In the genomic region with DNA sequence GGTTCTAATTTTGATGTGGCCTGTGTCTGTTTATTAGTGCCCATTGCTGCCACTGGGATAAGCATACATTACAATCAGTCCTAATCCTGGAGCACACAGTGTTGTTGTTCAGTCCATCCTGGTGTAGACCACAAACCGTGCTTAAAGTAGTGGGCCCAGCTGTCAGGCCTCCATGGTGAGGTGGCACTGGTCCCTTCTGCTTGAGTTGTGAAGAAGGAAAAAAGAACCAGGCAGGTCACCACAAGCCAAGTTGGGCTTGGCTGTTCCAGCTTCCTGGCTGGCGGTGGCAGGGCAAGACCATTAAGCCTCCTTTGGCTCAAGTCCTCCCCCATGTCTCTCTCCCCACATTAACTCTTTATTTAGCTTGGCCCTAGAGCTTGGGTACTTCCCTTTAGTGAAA, we compare ENCODE assay signal across 30 mouse cellular contexts.
DNase-seq lines count a peak whose midpoint lies in the region; ATAC-seq and TF ChIP-seq lines count a peak whose summit lies in the region.
"Had no signal": no experiment of that assay in that cellular context is flagged by ENCODE, and none has a peak within 500 bp of the region (broad histone marks: within the 10 kb centered on the region; RNA-seq: fewer than 3 reads in every experiment).

No protein-coding gene starts in this region.

- H3K9me3 ChIP-seq in lung, postnatal 0 days (ENCODE audit: low read length): no peaks in the 10 kb centered on the region
- H3K9me3 ChIP-seq in kidney, embryonic 16.5 days (ENCODE audit: low read length): no peaks in the 10 kb centered on the region
- H3K9me3 ChIP-seq: forebrain, embryonic 13.5 days; kidney, embryonic 15.5 days; liver, embryonic 13.5 days; midbrain, embryonic 13.5 days; neural tube, embryonic 15.5 days had no signal

- H3K4me2 ChIP-seq in lung, postnatal 0 days (replicated peaks; ENCODE audit: low read depth, low read length): no peak overlapping the region
- H3K4me2 ChIP-seq in kidney, embryonic 16.5 days (replicated peaks; ENCODE audit: low read depth, low read length): no peak overlapping the region
- H3K4me2 ChIP-seq: forebrain, embryonic 13.5 days; kidney, embryonic 15.5 days; liver, embryonic 13.5 days; midbrain, embryonic 13.5 days; neural tube, embryonic 15.5 days had no signal

- H3K4me1 ChIP-seq in lung, postnatal 0 days (ENCODE audit: insufficient read depth, low read depth, low read length): no peaks in the 10 kb centered on the region
- H3K4me1 ChIP-seq in kidney, embryonic 16.5 days (ENCODE audit: insufficient read depth, low read length): peaks cover 6% of the 10 kb centered on the region; the same call in 1 of the 2 replicates
- H3K4me1 ChIP-seq: liver, embryonic 13.5 days; neural tube, embryonic 15.5 days had no signal

- H3K27ac ChIP-seq in lung, postnatal 0 days (ENCODE audit: low read length): no peak overlapping the region
- H3K27ac ChIP-seq in kidney, embryonic 16.5 days (ENCODE audit: low read length): no peak overlapping the region
- H3K27ac ChIP-seq: forebrain, embryonic 13.5 days; heart, adult 2 months; kidney, embryonic 15.5 days; layer of hippocampus, adult 2 months; left cerebral cortex, adult 2 months; liver, embryonic 13.5 days; macrophage; midbrain, embryonic 13.5 days; neural tube, embryonic 15.5 days had no signal

- no peak for TF ChIP-seq CTCF in lung, postnatal 0 days (IDR thresholded peaks at IDR 0.05)

- no peaks in the 10 kb centered on the region for H3K36me3 ChIP-seq in lung, postnatal 0 days (ENCODE audit: insufficient read depth, low read length)
- no peaks in the 10 kb centered on the region for H3K36me3 ChIP-seq in kidney, embryonic 16.5 days (ENCODE audit: insufficient read depth, low read length)
- H3K36me3 ChIP-seq: kidney, embryonic 15.5 days; liver, embryonic 13.5 days; midbrain, embryonic 13.5 days; neural tube, embryonic 15.5 days had no signal

- WGBS in lung, postnatal 0 days: 64% methylated on average over 2 of the region's 2 CpGs
- WGBS in kidney, embryonic 16.5 days: 72% methylated on average over 2 of the region's 2 CpGs

- TF ChIP-seq EP300 in lung, postnatal 0 days (IDR thresholded peaks at IDR 0.05): no peak

- intact Hi-C loops in heart, postnatal 10 days (cut with DNase I): no loop called here
- intact Hi-C loops in gastrocnemius, postnatal 14 days (cut with DNase I; ENCODE audit: low total_unique reads): no loop called here

- ATAC-seq in lung, postnatal 0 days: no peak
- ATAC-seq in kidney, embryonic 16.5 days (ENCODE audit: low FRiP score, low TSS enrichment): no peak
- ATAC-seq: activated CD4-positive, CD25-positive, alpha-beta regulatory T cell, adult 4 months; forebrain, embryonic 13.5 days; hindbrain, embryonic 16.5 days; midbrain, embryonic 13.5 days had no signal

- H3K4me3 ChIP-seq in lung, postnatal 0 days (ENCODE audit: low read depth, low read length): no peak overlapping the region
- H3K4me3 ChIP-seq in kidney, embryonic 16.5 days (ENCODE audit: low read length): no peak overlapping the region
- H3K4me3 ChIP-seq: erythroblast, embryonic 14.5 days; forebrain, embryonic 13.5 days; heart, adult 2 months; kidney, embryonic 15.5 days; layer of hippocampus, adult 2 months; left cerebral cortex, adult 2 months; liver, embryonic 13.5 days; midbrain, embryonic 13.5 days; neural tube, embryonic 15.5 days had no signal

- H3K27me3 ChIP-seq in lung, postnatal 0 days (replicated peaks; ENCODE audit: insufficient read depth, low read length): no peaks in the 10 kb centered on the region
- H3K27me3 ChIP-seq in kidney, embryonic 16.5 days (ENCODE audit: insufficient read depth, low read length): no peaks in the 10 kb centered on the region
- H3K27me3 ChIP-seq: kidney, embryonic 15.5 days; liver, embryonic 13.5 days; neural tube, embryonic 15.5 days had no signal

- no peak overlapping the region for H3K9ac ChIP-seq in lung, postnatal 0 days (replicated peaks; ENCODE audit: low read depth)
- H3K9ac ChIP-seq in kidney, embryonic 16.5 days (replicated peaks; ENCODE audit: low read length): no peak overlapping the region
- H3K9ac ChIP-seq: forebrain, embryonic 13.5 days; kidney, embryonic 15.5 days; liver, embryonic 13.5 days; midbrain, embryonic 13.5 days; neural tube, embryonic 15.5 days had no signal

- peak; percentile 62 for DNase-seq in heart, adult 11 months
- DNase-seq in heart, postnatal 10 days: no peak
- peak; percentile 37 for DNase-seq in lung, postnatal 0 days (ENCODE audit: low spot score)
- DNase-seq in lung, postnatal 25 days (ENCODE audit: low spot score): no peak
- DNase-seq in gastrocnemius, postnatal 14 days: peak; percentile 54
- DNase-seq in skeletal muscle tissue, adult 2 months (ENCODE audit: low read depth, low spot score): peak; percentile 37
- no peak for DNase-seq in adrenal gland, postnatal 25 days
- DNase-seq: adrenal gland, adult 8-10 months; B cell, adult 2 months; cerebellum, adult 9-10 months; heart, adult 2 months; kidney, adult 18-20 months; kidney, postnatal 36 days; liver, embryonic 13.5 days; lung, adult 18-20 months; retina, postnatal 1 day; right cerebral cortex, postnatal 14 days; thymus, adult 18-20 months; thymus, postnatal 36 days had no signal

Comparison
In these comparisons a context has a peak if more than half of its experiments do, and no peak if none do; other contexts are left out.
1. DNase-seq: peak in heart, adult 11 months (single experiment), lung, postnatal 0 days (single experiment), gastrocnemius, postnatal 14 days (single experiment) and skeletal muscle tissue, adult 2 months (single experiment); none in heart, postnatal 10 days (0 of 2), lung, postnatal 25 days (single experiment) and adrenal gland, postnatal 25 days (single experiment).